Mouse (Mus musculus): ENCODE data around the gene Ak3.

DNA sequence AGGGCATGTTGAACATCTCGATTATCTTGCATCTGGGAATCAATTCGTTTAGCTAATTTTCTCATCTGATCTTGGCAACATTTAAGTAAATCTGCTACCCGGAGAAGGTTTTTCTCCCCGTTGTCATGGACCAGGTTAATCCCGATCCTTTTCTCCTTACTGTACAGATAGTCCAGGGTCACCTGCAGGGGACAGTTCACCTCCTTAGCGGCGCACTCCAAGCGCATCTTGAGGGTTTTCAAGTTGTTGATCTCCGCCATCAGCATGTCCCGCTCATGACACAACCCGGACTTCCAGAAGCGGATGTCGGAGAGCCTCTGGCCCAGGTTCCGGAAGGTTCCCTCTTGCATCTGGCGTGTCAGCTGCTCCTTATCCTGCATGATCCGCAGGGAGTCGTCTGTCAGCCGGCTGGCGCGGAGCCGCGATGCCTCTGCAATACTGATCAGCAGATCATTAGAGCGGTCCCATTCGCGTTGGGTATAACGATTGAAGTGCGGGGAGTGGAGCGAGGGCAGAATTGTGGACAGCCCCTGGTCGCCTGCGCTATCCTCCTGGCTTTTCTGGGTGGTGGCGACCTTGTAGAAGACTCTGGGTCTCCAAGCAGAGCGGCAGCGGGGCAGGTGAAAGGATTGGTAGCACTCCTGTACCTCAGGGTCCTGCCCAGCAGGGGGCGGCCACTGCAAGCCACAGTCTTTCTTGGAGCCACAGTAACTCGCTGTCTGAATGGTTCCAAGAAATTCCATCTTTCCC, 72.7 kb downstream of the Ak3 start:
- TF ChIP-seq GATA1 (IDR thresholded peaks at IDR 0.05; ENCODE audit: borderline replicate concordance, low read length) = no peak
- no peak for TF ChIP-seq FLI1 (IDR thresholded peaks at IDR 0.05; ENCODE audit: low read length)
